Mouse (Mus musculus): Measurements from ENCODE around the gene Hipk2. TPM values are rescaled to one million over a fixed set of nuclear protein-coding genes. Genes with fewer than 3 reads are reported as not detected.
A peak's percentile ranks its signal among the peaks of the same experiment; 100 is the strongest.

The Hipk2 gene
- polyA plus RNA-seq, 1 experiment from 2014 or later, result 28.0 TPM

- Histone ChIP-seq H3K27me3 (ENCODE audit: insufficient read depth, low read length) (no peaks in the 10 kb centered on the region), H3K27ac (ENCODE audit: low read length) (peak overlapping the region; percentile 96), H3K4me1 (ENCODE audit: insufficient read depth, low read length) (peaks cover 42% of the 10 kb centered on the region), H3K9ac (replicated peaks; ENCODE audit: low read length) (no peak overlapping the region; the same call in 1 of the 2 replicates), H3K4me2 (replicated peaks; ENCODE audit: low read depth, low read length) (no peak overlapping the region), H3K4me3 (ENCODE audit: low read length) (no peak overlapping the region), H3K9me3 (ENCODE audit: low read length) (no peaks in the 10 kb centered on the region), H3K36me3 (ENCODE audit: insufficient read depth, low read length) (no peaks in the 10 kb centered on the region)
- peak; percentile 14; the same call in 1 of the 2 replicates for ATAC-seq (ENCODE audit: low FRiP score, low TSS enrichment)
- 71% methylated on average over 4 of the region's 4 CpGs for WGBS
Measured at GRCm38 (mm10) chr6:38918728-38919127, 42.8 kb upstream of the Hipk2 start.

GRCm38 (mm10) chr6:38917415-38917814 lies 41.5 kb upstream of the Hipk2 start:
- 43% methylated on average over 3 of the region's 3 CpGs for WGBS
- H3K36me3 ChIP-seq (ENCODE audit: insufficient read depth, low read length), result no peaks in the 10 kb centered on the region
- H3K4me1 ChIP-seq (ENCODE audit: insufficient read depth, low read length), result peaks cover 42% of the 10 kb centered on the region
- no peak overlapping the region for H3K9ac ChIP-seq (replicated peaks; ENCODE audit: low read length)
- no peaks in the 10 kb centered on the region for H3K27me3 ChIP-seq (ENCODE audit: insufficient read depth, low read length)
- no peak overlapping the region for H3K4me2 ChIP-seq (replicated peaks; ENCODE audit: low read depth, low read length)
- peak overlapping the region; percentile 96 for H3K27ac ChIP-seq (ENCODE audit: low read length)
- no peak overlapping the region for H3K4me3 ChIP-seq (ENCODE audit: low read length)
- no peaks in the 10 kb centered on the region for H3K9me3 ChIP-seq (ENCODE audit: low read length)
- peak; percentile 47 for ATAC-seq (ENCODE audit: low FRiP score, low TSS enrichment)

- peaks cover 41% of the 10 kb centered on the region for H3K4me1 ChIP-seq (ENCODE audit: insufficient read depth, low read length)
- no peaks in the 10 kb centered on the region for H3K9me3 ChIP-seq (ENCODE audit: low read length)
- ATAC-seq (ENCODE audit: low FRiP score, low TSS enrichment), result no peak
- no peak overlapping the region for H3K4me3 ChIP-seq (ENCODE audit: low read length)
- H3K9ac ChIP-seq (replicated peaks; ENCODE audit: low read length), result no peak overlapping the region
- peak overlapping the region; percentile 96; the same call in 1 of the 2 replicates for H3K27ac ChIP-seq (ENCODE audit: low read length)
- H3K27me3 ChIP-seq (ENCODE audit: insufficient read depth, low read length), result no peaks in the 10 kb centered on the region
- no peak overlapping the region for H3K4me2 ChIP-seq (replicated peaks; ENCODE audit: low read depth, low read length)
- WGBS, result 80% methylated on average over 4 of the region's 4 CpGs
- H3K36me3 ChIP-seq (ENCODE audit: insufficient read depth, low read length), result no peaks in the 10 kb centered on the region
Measured at GRCm38 (mm10) chr6:38916571-38916970, 40.6 kb upstream of the Hipk2 start.

GRCm38 (mm10) chr6:38915776-38916175 lies 39.8 kb upstream of the Hipk2 start:
- no peaks in the 10 kb centered on the region for H3K9me3 ChIP-seq (ENCODE audit: low read length)
- no peak for ATAC-seq (ENCODE audit: low FRiP score, low TSS enrichment)
- no peak overlapping the region for H3K27ac ChIP-seq (ENCODE audit: low read length)

GRCm38 (mm10) chr6:38914181-38914580 lies 38.2 kb upstream of the Hipk2 start:
- H3K27me3 ChIP-seq (ENCODE audit: insufficient read depth, low read length), result no peaks in the 10 kb centered on the region
- no peak overlapping the region for H3K4me3 ChIP-seq (ENCODE audit: low read length)
- no peak for ATAC-seq (ENCODE audit: low FRiP score, low TSS enrichment)
- H3K27ac ChIP-seq (ENCODE audit: low read length), result no peak overlapping the region
- peaks cover 24% of the 10 kb centered on the region for H3K4me1 ChIP-seq (ENCODE audit: insufficient read depth, low read length)
- H3K9me3 ChIP-seq (ENCODE audit: low read length), result no peaks in the 10 kb centered on the region
- no peaks in the 10 kb centered on the region for H3K36me3 ChIP-seq (ENCODE audit: insufficient read depth, low read length)
- 91% methylated on average over 10 of the region's 10 CpGs for WGBS
- no peak overlapping the region for H3K9ac ChIP-seq (replicated peaks; ENCODE audit: low read length)
- no peak overlapping the region for H3K4me2 ChIP-seq (replicated peaks; ENCODE audit: low read depth, low read length)

More at GRCm38 (mm10) chr6:38915776-38916175, 39.8 kb upstream of the Hipk2 start:
- Histone ChIP-seq H3K36me3 (ENCODE audit: insufficient read depth, low read length) (no peaks in the 10 kb centered on the region), H3K4me3 (ENCODE audit: low read length) (no peak overlapping the region), H3K27me3 (ENCODE audit: insufficient read depth, low read length) (no peaks in the 10 kb centered on the region), H3K4me1 (ENCODE audit: insufficient read depth, low read length) (peaks cover 34% of the 10 kb centered on the region), H3K9ac (replicated peaks; ENCODE audit: low read length) (no peak overlapping the region), H3K4me2 (replicated peaks; ENCODE audit: low read depth, low read length) (no peak overlapping the region)
- WGBS, result 66% methylated on average over 5 of the region's 5 CpGs

- Histone ChIP-seq H3K4me3 (ENCODE audit: low read length) (no peak overlapping the region), H3K9ac (replicated peaks; ENCODE audit: low read length) (no peak overlapping the region), H3K4me1 (ENCODE audit: insufficient read depth, low read length) (peaks cover 19% of the 10 kb centered on the region), H3K4me2 (replicated peaks; ENCODE audit: low read depth, low read length) (no peak overlapping the region), H3K27me3 (ENCODE audit: insufficient read depth, low read length) (no peaks in the 10 kb centered on the region), H3K27ac (ENCODE audit: low read length) (no peak overlapping the region), H3K9me3 (ENCODE audit: low read length) (no peaks in the 10 kb centered on the region), H3K36me3 (ENCODE audit: insufficient read depth, low read length) (no peaks in the 10 kb centered on the region)
- 80% methylated on average over 13 of the region's 13 CpGs for WGBS
- ATAC-seq (ENCODE audit: low FRiP score, low TSS enrichment), result no peak
Measured at GRCm38 (mm10) chr6:38913386-38914042, 37.5 kb upstream of the Hipk2 start.

GRCm38 (mm10) chr6:38912845-38913244 lies 36.9 kb upstream of the Hipk2 start:
- Histone ChIP-seq H3K4me2 (replicated peaks; ENCODE audit: low read depth, low read length) (no peak overlapping the region), H3K9me3 (ENCODE audit: low read length) (no peaks in the 10 kb centered on the region), H3K4me1 (ENCODE audit: insufficient read depth, low read length) (peaks cover 12% of the 10 kb centered on the region), H3K27me3 (ENCODE audit: insufficient read depth, low read length) (no peaks in the 10 kb centered on the region), H3K36me3 (ENCODE audit: insufficient read depth, low read length) (no peaks in the 10 kb centered on the region), H3K4me3 (ENCODE audit: low read length) (no peak overlapping the region), H3K27ac (ENCODE audit: low read length) (no peak overlapping the region), H3K9ac (replicated peaks; ENCODE audit: low read length) (no peak overlapping the region)
- ATAC-seq (ENCODE audit: low FRiP score, low TSS enrichment), result no peak
- WGBS, result 72% methylated on average over 9 of the region's 9 CpGs

- H3K4me3 ChIP-seq (ENCODE audit: low read length), result no peak overlapping the region
- ATAC-seq (ENCODE audit: low FRiP score, low TSS enrichment), result no peak
- H3K4me2 ChIP-seq (replicated peaks; ENCODE audit: low read depth, low read length), result no peak overlapping the region
- no peak overlapping the region for H3K27ac ChIP-seq (ENCODE audit: low read length)
- no peaks in the 10 kb centered on the region for H3K9me3 ChIP-seq (ENCODE audit: low read length)
- H3K4me1 ChIP-seq (ENCODE audit: insufficient read depth, low read length), result peaks cover 10% of the 10 kb centered on the region; the same call in 1 of the 2 replicates
- H3K36me3 ChIP-seq (ENCODE audit: insufficient read depth, low read length), result no peaks in the 10 kb centered on the region
- H3K27me3 ChIP-seq (ENCODE audit: insufficient read depth, low read length), result no peaks in the 10 kb centered on the region
- H3K9ac ChIP-seq (replicated peaks; ENCODE audit: low read length), result no peak overlapping the region
Measured at GRCm38 (mm10) chr6:38912121-38912660, 36.2 kb upstream of the Hipk2 start.

- Histone ChIP-seq H3K9ac (replicated peaks; ENCODE audit: low read length) (no peak overlapping the region), H3K27me3 (ENCODE audit: insufficient read depth, low read length) (no peaks in the 10 kb centered on the region), H3K36me3 (ENCODE audit: insufficient read depth, low read length) (no peaks in the 10 kb centered on the region), H3K4me2 (replicated peaks; ENCODE audit: low read depth, low read length) (no peak overlapping the region), H3K9me3 (ENCODE audit: low read length) (no peaks in the 10 kb centered on the region), H3K27ac (ENCODE audit: low read length) (no peak overlapping the region), H3K4me1 (ENCODE audit: insufficient read depth, low read length) (peaks cover 3% of the 10 kb centered on the region; the same call in 1 of the 2 replicates), H3K4me3 (ENCODE audit: low read length) (no peak overlapping the region)
- 67% methylated on average over 3 of the region's 3 CpGs for WGBS
- ATAC-seq (ENCODE audit: low FRiP score, low TSS enrichment), result 0 out of 2 replicates have a peak, but pooled peaks have one; percentile 46
Measured at GRCm38 (mm10) chr6:38910828-38911559, 35.0 kb upstream of the Hipk2 start.

- H3K9me3 ChIP-seq (ENCODE audit: low read length), result no peaks in the 10 kb centered on the region
- H3K4me3 ChIP-seq (ENCODE audit: low read length), result no peak overlapping the region
- no peaks in the 10 kb centered on the region for H3K4me1 ChIP-seq (ENCODE audit: insufficient read depth, low read length)
- H3K4me2 ChIP-seq (replicated peaks; ENCODE audit: low read depth, low read length), result no peak overlapping the region
- H3K9ac ChIP-seq (replicated peaks; ENCODE audit: low read length), result no peak overlapping the region
- 60% methylated on average over 6 of the region's 6 CpGs for WGBS
- no peaks in the 10 kb centered on the region for H3K36me3 ChIP-seq (ENCODE audit: insufficient read depth, low read length)
- no peak for ATAC-seq (ENCODE audit: low FRiP score, low TSS enrichment)
- H3K27me3 ChIP-seq (ENCODE audit: insufficient read depth, low read length), result no peaks in the 10 kb centered on the region
- no peak overlapping the region for H3K27ac ChIP-seq (ENCODE audit: low read length)
Measured at GRCm38 (mm10) chr6:38908401-38908800, 32.4 kb upstream of the Hipk2 start.

Measured in kidney, embryonic 16.5 days (tissue).